Mouse (Mus musculus) ovary, postnatal 14 days (tissue): ENCODE results near the gene Cyld.
"Not testable (repeated sequence)": the region's sequence is repeated elsewhere in the genome, so short reads cannot be mapped to it uniquely, and the experiment has no call there.

Source experiments
- DNase-seq: peaks from one replicate; pipeline ENCODE4 v3.0.0; 2022; ENCODE audit warnings: low spot score

Cyld gene

GRCm38 (mm10) chr8:88696721-88697641 is at the start of gene Cyld:
TSS of gene Cyld (plus strand) at chr8:88697028.
- DNase-seq: peak; percentile 94

GRCm38 (mm10) chr8:88648322-88648721 is 48.5 kb upstream of the Cyld start:
- no peak for DNase-seq

GRCm38 (mm10) chr8:88650016-88650708 is 46.7 kb upstream of the Cyld start:
- no peak for DNase-seq

GRCm38 (mm10) chr8:88651122-88651521 is 45.7 kb upstream of the Cyld start:
- DNase-seq: not testable (repeated sequence)

- DNase-seq: no peak
Measured at GRCm38 (mm10) chr8:88655334-88655733, 41.5 kb upstream of the Cyld start.

- DNase-seq: no peak
Measured at GRCm38 (mm10) chr8:88659873-88660272, 37.0 kb upstream of the Cyld start.

GRCm38 (mm10) chr8:88662401-88662821 is 34.4 kb upstream of the Cyld start:
- DNase-seq: no peak

GRCm38 (mm10) chr8:88664121-88664520 is 32.7 kb upstream of the Cyld start:
- no peak for DNase-seq

- no peak for DNase-seq
Measured at GRCm38 (mm10) chr8:88664947-88665346, 31.9 kb upstream of the Cyld start.

GRCm38 (mm10) chr8:88666435-88666834 is 30.4 kb upstream of the Cyld start:
- no peak for DNase-seq

- no peak for DNase-seq
Measured at GRCm38 (mm10) chr8:88668400-88669086, 28.3 kb upstream of the Cyld start.

- no peak for DNase-seq
Measured at GRCm38 (mm10) chr8:88670782-88671181, 26.0 kb upstream of the Cyld start.

- DNase-seq: no peak
Measured at GRCm38 (mm10) chr8:88671575-88671974, 25.3 kb upstream of the Cyld start.

GRCm38 (mm10) chr8:88673859-88674258 is 23.0 kb upstream of the Cyld start:
- DNase-seq: no peak

- no peak for DNase-seq
Measured at GRCm38 (mm10) chr8:88675372-88676165, 21.3 kb upstream of the Cyld start.

- DNase-seq: no peak
Measured at GRCm38 (mm10) chr8:88677071-88677470, 19.8 kb upstream of the Cyld start.

- DNase-seq: no peak
Measured at GRCm38 (mm10) chr8:88680566-88680965, 16.3 kb upstream of the Cyld start.

GRCm38 (mm10) chr8:88681046-88681445 is 15.8 kb upstream of the Cyld start:
- DNase-seq: no peak

GRCm38 (mm10) chr8:88683656-88684289 is 13.1 kb upstream of the Cyld start:
- no peak for DNase-seq

GRCm38 (mm10) chr8:88686226-88686905 is 10.5 kb upstream of the Cyld start:
- DNase-seq: no peak

GRCm38 (mm10) chr8:88686906-88687235 is 10.0 kb upstream of the Cyld start:
- DNase-seq: no peak
